Mouse (Mus musculus): ENCODE results near the gene Nsf.

GRCm38 (mm10) chr11:103910531-103910930 lies 43.3 kb downstream of the Nsf start:
- TF ChIP-seq POLR2A (IDR thresholded peaks at IDR 0.05; ENCODE audit: insufficient read depth, low read depth, low read length), result no peak
- no peak for TF ChIP-seq CTCF (IDR thresholded peaks at IDR 0.05; ENCODE audit: insufficient read depth, low read depth, low read length)

Data from olfactory bulb, adult 2 months (tissue).